Mouse (Mus musculus): ENCODE results near the gene Ak5.

The Ak5 gene

GRCm38 (mm10) chr3:152432677-152433076, 235.5 kb downstream of the Ak5 start:
- DNase-seq (ENCODE audit: low spot score): no peak

DNA sequence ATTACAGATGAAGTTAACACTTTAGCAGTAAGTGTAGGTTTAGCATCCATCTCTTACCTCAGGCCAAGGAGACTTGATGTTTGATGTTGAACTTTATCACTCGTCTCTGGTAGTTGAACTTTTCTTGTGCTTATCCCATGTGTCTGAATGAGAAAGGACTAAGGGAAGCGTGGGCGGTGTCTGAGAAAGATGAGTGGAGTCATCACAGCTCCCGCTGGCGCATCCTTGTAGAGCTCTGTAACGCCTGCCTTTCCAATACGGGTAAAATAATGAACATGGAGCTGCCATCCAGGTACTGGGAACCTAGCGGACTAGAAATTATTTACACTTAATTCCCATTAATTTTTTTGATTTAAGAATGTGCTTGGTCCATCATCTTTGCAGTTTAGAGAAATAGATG, 239.2 kb downstream of the Ak5 start:
- no peak for DNase-seq (ENCODE audit: low spot score)
